Mouse (Mus musculus) T-helper 2 cell (primary cell): ENCODE measurements around the gene Tmeff1.
"Not testable (repeated sequence)": the region's sequence is repeated elsewhere in the genome, so short reads cannot be mapped to it uniquely, and the experiment has no call there.

ENCODE experiments used
- in situ Hi-C: fragments of 300-600 bp; cut with MboI, MseI; formaldehyde crosslinking; loops from one replicate; pipeline ENCODE4 v1.15.1; 2025; ENCODE audit warnings: high pct_unique_total_duplicates

Tmeff1 gene

DNA sequence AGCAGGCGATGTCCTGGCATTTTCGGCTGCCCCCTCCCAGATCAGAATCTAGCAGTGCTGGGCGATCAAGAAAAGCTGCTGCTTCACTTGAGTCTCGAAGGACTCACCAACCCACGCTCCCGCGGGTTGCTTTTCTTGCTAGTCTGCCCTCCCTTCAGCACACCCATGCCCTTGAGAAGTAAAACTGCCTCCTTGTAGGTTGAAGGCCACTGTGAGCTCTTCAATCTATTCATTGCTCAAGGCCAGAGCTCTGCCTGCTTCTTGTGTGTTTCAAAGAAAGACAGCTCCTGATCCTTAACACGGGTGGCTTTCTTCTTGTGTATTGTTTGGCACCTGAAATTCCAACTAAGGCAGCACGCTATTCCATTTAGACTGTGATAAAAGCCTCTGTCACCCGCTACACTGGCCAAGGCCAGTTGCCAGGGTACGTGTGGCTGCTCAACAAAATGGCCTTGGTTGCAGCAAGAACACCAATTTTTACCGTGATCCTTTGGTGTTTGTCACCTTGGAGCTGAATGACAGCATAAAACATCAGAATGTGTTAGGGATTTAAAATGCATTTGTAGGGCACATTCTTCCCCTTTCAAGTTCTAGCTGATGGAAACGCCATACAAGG, 91.7 kb downstream of the Tmeff1 start:
- in situ Hi-C loops, result no loop called here

- in situ Hi-C loops, result no loop called here
Measured at GRCm38 (mm10) chr4:48677276-48677675, 92.3 kb downstream of the Tmeff1 start.

GRCm38 (mm10) chr4:48677812-48678211, 92.8 kb downstream of the Tmeff1 start:
- in situ Hi-C loops, result no loop called here

- in situ Hi-C loops, result no loop called here
Measured at GRCm38 (mm10) chr4:48678793-48679192, 93.8 kb downstream of the Tmeff1 start.

DNA sequence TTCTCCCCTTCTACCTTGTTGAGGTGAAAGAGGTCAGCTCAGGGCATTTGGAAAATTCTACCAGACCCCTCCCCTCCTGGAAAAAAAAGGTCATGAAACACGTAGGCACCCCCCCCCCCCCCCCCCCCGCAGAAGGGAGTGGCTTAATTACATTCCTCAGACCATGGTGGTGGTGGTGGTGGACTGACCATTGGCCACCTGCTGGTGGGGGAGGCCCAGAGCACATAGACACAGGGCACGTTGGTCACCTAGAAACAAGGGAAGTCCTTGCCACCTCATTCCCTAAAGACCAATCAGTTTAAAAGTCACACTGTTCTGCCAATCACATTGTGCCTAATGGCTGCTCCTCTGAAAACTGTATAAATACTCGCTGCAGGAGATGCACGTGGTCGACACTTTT, 94.8 kb downstream of the Tmeff1 start:
- in situ Hi-C loops, result not testable (repeated sequence)

- in situ Hi-C loops, result no loop called here
Measured at GRCm38 (mm10) chr4:48680214-48680613, 95.2 kb downstream of the Tmeff1 start.

DNA sequence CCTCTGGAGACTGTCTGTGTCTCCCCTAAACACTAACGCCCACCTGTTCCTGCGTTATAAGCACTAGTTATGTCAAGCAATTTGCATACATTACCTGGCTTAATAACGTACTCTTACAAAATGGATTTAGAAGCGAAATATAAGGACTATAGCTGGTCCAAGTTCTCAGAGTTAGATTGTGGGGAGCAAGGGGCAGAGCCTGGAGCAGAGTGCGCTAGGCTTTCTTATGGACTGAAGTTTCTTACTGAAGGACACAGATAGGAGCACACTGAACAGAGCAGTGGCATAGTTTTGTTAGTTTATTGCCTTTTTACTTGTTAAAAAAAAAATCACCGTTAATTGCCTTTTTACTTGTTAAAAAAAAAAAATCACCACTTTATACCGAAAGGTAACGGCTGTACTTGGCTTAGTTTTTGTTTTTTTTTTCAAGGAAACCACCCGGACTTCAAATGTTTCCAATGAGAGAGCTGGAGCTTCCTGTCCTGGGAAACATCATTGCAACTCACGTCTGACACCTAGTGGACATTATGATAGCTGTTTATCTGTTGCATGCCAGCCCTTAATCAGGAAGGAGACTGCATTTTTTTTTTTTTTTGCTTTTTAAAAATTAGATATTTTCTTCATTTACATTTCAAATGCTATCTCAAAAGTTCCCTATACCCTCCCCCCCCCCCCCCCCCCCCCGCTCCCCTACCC, 95.8 kb downstream of the Tmeff1 start:
- in situ Hi-C loops, result no loop called here

DNA sequence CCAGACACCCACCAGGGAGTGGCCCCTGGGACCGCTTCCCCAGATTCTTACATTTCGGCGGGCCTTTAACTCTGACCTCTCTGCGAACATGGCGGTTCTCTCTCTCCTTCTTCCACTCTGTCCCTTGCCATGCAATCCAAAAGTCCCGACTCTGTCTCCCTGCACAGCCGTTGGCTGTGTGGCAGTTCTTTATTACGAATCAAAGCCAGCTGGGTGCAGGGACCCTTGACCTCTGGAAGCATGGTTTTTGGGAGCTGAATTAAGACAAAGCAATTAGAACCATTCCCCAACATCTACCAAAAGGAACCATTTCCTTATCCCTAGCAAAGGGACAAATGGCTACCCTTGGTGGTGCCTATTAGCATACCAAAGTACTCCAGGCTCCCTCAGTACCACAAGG, 98.2 kb downstream of the Tmeff1 start:
- in situ Hi-C loops, result no loop called here

DNA sequence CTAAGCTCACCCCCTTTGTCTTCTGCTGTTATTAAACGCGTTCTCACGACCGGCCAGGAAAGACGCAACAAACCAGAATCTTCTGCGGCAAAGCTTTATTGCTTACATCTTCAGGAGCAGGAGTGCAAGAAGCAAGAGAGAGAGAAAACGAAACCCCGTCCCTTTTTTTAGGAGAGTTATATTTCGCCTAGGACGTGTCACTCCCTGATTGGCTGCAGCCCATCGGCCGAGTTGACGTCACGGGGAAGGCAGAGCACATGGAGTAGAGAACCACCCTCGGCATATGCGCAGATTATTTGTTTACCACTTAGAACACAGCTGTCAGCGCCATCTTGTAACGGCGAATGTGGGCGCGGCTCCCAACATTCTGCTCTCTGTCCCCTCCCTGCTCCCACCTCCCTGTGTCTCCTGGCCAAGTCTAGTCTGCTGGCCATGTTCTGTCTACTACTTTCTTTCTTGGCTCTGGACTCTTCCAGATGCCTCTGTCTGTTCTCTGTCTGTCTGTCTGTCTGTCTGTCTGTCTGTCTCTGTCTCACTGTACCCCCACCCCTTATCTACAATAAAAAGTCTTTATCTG, 98.7 kb downstream of the Tmeff1 start:
- in situ Hi-C loops, result not testable (repeated sequence)

DNA sequence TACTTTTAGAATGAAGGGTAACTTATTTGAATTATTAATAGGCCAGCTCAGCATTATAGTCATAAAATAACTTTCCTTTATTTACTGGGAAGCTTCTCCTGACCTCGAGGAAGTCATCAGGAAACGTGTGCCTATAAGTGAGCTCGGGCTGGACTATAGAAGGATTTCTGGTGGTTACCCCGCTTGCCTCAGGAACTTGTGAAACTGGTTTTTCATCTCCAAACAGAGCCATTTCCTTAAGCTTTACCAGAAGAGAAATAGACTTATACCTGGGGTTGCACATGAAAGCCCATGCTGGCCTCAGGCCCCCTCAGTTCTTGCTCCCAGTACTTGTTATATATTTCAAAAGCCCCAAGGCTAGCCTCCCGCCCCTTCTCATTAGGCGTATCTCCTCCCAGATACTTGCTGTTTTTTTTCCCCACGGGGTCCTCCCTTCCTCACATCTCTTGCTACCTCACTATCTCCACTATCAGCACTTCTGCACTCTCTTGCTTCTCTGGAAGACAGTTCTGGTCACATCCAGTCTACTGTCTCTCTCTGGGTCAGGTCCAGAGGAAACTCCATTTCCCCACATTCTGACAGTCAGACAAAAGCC, 99.7 kb downstream of the Tmeff1 start:
- in situ Hi-C loops, result no loop called here

DNA sequence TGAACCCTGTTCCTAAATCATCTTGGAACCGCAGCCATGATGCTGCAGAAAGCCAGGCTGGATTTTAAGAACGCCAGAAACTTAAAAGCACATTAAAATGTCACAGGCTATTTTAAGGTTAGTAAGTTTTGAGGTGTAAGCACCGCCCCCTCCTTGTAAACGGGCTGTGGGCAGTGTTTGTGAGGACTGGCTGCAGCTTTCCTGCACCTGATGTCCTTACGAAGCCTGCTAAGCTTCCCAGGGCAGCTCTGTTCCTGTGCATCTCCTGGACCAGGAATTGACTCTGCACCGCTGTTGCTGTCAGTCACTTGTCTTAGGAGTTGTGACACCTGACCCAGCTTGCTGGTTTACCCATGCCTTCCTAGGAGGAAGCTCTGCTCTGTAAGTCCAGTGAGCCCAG, 103.2 kb downstream of the Tmeff1 start:
- in situ Hi-C loops, result no loop called here

DNA sequence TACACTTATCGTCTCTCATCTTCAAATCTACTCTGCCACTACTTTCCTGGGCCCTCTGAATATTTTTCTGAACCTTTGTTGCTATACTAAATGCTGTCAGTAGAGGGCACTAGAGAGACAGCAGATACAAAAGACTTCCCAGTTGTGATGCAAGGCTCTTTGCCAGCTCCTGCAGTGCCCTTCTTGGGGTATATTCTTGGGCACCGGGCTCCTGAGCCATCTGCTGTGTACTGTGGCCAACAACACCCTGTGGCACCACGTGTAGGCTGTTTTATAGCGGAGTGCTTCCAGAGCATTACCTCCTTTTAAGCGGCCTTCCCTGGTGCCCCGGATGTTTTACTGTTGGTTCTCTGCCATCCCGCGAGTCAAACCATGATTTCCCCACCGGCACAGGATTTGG, 105.7 kb downstream of the Tmeff1 start:
- in situ Hi-C loops, result no loop called here

- in situ Hi-C loops, result no loop called here
Measured at GRCm38 (mm10) chr4:48691793-48692437, 106.9 kb downstream of the Tmeff1 start.

DNA sequence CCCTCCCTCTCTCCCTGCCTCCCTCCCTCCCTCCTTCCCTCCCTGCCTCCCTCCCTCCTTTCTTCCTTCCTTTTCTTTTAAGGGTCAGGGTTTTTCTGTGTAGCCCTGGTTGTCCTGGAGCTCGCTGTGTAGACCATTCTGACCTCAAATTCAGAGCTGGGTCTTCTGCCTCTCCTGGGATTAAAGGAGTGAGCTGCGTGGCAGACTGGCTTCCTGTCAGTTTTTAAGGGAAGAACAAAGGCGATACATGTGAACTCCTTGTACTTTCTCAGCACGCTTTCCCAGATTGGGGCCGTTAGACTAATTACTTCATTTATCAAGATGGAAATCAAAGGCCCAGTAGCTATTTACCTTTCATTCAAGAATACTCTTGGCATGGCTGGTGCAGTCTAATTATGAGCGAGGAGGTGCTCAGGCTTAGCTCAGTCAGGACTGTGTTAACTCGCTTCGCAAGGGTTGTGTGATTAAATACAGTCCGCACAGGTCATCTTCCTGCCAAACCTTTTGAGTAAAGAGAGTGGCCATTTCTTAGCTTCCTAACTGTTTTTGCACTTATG, 107.8 kb downstream of the Tmeff1 start:
- in situ Hi-C loops, result no loop called here

DNA sequence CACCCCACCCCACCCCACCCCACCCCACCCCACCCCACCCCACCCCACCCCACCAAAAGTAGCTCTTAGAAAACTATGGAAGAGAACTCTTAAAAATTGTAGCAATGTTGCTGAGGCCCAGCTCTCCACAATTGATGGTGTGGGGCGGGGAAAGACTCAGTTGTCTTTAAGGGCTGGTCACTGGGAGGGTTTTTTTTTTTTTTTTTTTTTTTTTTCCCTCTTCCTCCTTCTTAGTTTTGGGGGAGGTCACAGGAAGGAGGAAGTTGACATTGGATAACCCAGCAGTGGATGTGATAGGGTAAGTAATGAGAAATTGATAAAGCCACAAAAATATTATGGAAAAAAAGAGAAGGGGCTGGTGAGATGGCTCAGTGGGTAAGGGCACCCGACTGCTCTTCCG, 111.7 kb downstream of the Tmeff1 start:
- in situ Hi-C loops, result no loop called here

DNA sequence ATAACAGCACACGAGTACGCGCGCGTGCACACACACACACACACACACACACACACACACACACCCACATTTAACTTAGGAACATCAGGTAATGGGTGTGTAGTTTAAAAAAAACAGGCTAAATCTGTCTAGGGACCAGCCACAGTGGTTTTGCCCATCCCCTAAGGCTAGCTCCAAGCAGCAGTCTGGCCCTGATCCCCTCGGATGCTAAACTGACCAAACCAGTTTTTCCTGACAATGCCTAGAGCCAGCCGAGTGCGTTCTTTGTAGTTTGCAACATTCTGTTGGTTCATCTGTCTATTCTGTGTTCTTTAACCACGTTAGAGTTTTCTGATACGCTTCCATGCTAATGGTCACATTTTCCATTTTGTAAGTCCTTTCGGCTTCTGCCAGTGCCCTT, 112.3 kb downstream of the Tmeff1 start:
- in situ Hi-C loops, result no loop called here
